Mouse (Mus musculus) CD8-positive naive resting alpha-beta T cell, adult 2 months (primary cell): ENCODE measurements around the gene Gm49387.

ENCODE experiments used
- DNase-seq, 2 experiments: peaks; one replicate each; pipeline ENCODE4 v3.0.0; 2022; ENCODE audit warnings: low read depth in 2 of 2, low spot score in 2 of 2

Gene Gm49387

DNA sequence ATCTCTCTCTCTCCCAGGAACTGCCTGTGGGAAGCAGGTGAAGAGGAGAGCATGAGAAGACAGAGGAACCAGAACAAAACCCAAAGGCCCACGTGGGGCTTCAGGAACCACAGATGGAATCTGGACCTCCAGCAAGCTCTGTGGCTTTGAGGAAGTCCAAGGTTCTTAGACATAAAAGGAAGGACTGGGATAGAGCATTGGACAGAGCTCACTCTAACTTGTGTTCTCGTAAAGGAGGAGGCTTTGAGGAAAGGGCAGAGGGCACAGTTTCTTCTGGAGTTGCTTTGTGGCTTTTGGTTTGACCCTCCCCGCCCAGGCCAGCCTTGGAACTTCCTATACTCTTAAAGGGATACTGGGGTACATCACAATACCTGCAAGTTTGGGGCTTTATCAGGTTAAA, 108.0 kb downstream of the Gm49387 start:
- DNase-seq = no peak

DNA sequence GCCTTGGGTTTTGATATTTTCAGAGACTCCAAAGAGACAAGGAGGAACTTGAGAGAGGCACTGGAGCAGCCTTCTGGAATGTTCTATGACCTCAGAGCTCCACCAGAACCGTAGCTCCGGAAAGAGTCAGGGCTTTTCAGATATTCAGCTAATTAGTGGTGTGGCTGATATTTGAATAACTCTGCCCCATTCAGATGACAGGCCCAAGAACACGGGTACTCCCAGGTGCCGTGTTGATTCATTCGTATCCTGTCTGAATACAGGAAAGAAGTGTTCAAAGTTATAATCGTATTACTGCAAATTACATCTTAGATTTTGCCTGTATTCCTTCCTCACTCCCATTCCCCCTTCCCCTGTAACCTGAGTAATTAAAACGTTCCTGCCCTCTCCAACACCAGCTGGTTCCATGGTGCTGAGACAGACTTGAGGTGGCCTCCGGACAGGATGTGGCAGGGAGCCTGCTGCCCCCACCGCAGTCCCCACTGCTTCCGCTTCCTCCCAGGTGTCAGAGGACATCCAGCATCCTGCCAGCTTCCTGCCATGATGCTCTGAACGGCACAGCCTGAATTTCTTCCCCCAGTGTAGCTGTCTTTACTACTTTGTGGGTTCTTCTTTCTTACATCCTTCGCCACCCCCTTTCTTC, 109.1 kb downstream of the Gm49387 start:
- DNase-seq = peak; percentile 50 to 64

DNA sequence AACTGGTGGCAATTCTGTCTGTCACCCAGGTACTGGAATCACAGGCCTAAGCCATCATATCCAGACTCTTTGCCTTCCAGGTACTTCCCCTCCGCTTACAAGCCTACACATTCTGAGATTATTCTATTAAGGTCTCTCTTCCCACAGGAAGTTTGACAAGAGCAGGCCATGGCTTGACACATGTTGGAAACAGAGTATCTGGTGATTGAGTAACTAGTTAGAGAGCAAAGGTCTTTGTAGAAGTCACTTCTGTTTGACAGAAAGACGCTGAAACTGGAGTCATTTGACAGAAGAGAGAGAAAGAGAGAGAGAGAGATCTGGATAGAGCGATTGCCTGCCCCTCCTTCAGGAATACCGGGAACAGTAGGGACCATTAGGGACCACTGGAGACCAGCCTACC, 109.8 kb downstream of the Gm49387 start:
- DNase-seq = no peak

DNA sequence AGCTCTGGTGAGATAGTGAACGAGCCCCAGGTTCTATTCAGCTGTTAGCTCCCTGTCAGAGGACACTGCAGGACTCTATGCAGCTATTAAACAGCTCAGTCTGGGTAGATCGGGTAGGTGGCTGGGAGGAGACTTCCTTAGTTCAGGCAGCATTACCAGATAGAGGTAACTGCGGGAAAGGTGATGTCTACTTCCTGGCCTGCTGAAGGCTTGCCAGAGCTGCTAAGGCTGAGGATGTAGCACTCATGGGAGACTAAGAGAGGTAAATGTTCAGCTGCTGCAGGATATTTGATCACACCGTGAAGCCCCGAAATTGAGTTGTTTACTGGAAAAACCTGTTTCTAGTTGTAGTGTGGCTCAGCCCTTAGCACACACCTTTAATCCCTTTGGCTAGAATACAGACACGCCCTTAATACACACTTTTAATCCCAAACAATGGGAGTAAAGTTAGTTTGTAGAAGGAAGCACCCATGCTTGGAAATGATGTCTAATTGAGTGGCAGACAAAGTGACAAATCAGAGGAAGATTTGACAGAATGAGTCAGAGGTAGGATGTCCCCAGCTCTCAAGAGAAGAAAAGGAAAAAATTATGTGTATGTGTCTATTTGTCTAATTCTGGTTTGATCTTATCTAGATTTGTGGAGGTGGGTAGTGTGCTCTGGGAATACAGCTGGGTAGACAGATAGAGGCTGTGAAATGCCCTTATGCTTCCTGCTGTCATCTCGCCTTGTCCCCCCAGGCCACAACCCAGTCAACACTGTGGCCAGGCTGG, 115.5 kb downstream of the Gm49387 start:
- no peak for DNase-seq

DNA sequence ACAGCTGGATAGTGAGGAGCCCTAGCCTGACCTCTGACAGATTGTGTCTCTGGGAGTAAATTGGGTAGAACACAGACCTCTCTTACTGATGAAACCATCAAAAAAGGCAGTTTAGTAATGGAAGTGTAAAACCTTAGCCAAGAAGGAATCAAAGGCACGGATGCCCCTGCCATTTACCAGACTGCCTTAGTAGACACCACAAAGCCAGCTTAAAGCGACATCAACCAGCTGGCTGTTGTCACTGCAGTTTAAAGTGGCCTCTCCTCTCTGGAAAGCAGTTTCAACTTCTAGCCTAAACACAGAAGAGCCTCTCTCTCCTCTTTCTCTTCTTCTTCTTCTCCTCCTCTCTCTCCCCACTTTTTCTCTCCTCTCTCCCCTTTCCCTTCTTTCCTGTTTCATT, 119.4 kb downstream of the Gm49387 start:
- DNase-seq = peak in 1 of 2 experiments; percentile 24

DNA sequence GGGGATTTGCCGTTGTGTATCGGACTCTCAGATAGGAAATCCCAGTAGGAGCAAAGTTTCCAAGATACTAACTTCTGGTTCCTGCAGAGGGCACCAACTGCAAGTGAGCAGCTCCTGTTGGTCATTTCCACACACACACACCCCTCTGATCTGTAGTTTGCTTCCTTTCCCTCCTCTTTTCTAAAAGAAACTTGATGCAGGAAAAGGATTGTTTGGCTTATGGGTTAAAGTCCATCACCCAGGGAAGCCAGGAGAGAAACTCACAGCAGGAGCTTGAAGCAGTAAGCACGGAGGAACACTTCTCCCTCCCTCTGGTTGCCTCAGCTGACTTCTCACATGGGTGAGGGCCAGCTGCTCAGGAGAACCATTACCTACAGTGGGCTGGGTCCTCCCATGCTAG, 121.5 kb downstream of the Gm49387 start:
- DNase-seq = no peak

DNA sequence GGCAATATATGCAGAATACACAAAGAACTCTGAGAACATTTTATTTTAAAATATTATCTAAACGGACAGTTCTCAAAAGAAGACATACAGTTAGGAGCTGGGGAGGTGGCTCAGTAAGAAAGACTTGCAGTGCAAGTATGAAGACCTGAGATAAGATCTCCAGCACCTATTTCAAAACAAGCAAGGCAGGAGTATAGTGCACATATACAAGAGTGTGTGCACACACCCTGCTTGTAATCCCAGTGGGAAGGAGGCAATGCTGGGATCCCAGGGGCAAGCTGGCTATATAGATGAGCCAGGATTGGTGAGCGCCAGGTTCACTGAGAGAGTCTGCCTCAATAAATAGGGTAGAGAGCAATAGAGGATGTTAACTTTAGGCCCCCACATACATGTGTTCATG, 124.8 kb downstream of the Gm49387 start:
- no peak for DNase-seq

DNA sequence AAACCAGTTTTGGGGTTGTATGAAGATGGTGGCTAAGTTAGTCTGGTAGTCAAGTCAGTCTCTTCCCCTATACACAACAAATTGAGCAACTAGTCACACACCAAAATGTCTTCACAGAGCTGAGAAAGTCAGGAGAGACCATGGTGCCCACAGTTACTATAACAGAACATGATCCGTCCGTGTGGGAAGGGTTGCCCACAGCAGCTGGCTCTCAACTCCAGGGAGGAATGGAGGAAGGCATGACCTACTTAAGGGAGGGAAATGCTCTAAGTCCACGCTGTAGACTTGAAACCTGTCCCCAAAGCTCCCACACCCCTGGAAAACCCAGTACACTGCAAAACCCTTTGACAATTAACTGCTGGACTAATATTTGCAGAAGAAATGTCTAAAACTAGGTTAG, 130.4 kb downstream of the Gm49387 start:
- DNase-seq = no peak

DNA sequence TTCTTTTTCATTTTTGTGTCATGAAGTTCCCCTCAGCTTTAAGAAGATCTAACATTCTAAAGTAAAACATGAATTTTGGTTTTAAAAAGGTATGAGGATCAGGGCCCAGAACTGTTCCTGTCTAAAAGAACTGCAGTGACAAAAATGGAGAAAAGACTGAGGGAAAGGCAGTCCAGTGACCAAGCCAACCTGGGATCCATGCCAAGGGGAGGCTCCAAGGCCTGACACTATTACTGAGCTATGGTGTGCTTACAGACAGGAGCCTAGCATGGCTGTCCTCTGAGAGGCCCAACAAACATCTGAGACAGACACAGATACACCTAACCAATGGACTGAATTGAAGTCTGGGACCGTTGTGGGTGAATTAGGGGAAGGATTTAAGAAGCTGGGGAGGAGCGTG, 130.8 kb downstream of the Gm49387 start:
- DNase-seq = no peak

DNA sequence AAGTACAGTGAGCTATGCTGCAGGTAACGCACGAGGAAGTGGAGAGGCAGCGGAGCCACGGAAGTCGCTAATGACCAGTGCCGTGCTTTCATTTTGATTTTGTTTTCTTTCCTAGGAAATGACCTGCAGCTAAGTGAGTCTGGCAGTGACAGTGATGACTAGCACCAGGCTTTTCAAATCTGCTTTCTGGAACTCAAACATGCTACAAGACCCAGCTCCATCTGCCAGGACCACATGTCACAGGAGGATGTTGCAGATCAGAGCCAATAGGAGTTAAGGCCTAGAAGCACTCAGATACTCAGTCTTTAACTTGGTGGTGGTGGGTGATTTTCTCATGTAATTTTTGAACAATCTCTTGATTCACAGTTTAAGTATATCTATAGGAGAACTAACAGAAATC, 134.2 kb downstream of the Gm49387 start:
- no peak for DNase-seq

DNA sequence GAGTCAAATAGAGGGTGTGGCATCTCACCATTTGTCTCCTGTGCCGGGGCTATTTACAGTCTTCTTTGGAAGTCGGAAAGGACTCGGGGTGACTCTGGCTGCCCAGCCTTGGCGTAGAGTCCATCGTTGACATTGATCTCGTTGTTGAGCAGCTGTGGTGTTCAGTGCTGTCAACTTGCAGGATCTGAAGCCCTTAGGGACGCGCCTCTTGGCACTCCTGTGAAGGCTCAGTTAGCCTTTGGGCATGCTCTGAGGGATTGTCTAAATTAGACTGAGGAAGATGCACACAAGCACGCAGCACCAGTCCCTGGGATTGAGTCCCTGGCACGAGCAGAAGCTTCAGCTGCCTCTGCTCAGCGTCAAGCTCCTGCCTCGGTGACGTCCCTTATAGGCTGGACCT, 137.3 kb downstream of the Gm49387 start:
- DNase-seq = no peak
